Mouse (Mus musculus) limb, embryonic 15.5 days (tissue): ENCODE data around the gene Elp4. TPM values are rescaled to one million over a fixed set of nuclear protein-coding genes. Genes with fewer than 3 reads are reported as not detected.

Source experiments
- ATAC-seq: fragments of 200-750 bp; cut with Nextera tagmentation; 2 replicates; pipeline ENCODE4 v1.8.0; 2017; ENCODE audit warnings: low read depth, moderate TSS enrichment; ENCODE audit not compliant: insufficient number of reproducible peaks, low FRiP score, low TSS enrichment
- H3K27ac ChIP-seq: fragments of 300-500 bp; sonication (generic); 2 replicates; pipeline ENCODE4 v1.5.1; 2015; ENCODE audit warnings: moderate library complexity, mild to moderate bottlenecking, inconsistent platforms
- H3K27me3 ChIP-seq: fragments of 300-500 bp; sonication (generic); 2 replicates; pipeline ENCODE4 v1.6.1; 2015; ENCODE audit warnings: inconsistent platforms
- H3K36me3 ChIP-seq: fragments of 300-500 bp; sonication (generic); 2 replicates; pipeline ENCODE4 v1.6.1; 2015; ENCODE audit warnings: inconsistent platforms
- H3K4me1 ChIP-seq: fragments of 300-500 bp; sonication (generic); 2 replicates; pipeline ENCODE4 v1.6.1; 2015; ENCODE audit warnings: inconsistent platforms
- H3K4me2 ChIP-seq: fragments of 300-500 bp; sonication (generic); 2 replicates; pipeline ENCODE4 v1.6.1; 2015; ENCODE audit warnings: mild to moderate bottlenecking, inconsistent platforms
- H3K4me3 ChIP-seq: fragments of 300-500 bp; sonication (generic); 2 replicates; pipeline ENCODE4 v1.5.1; 2015; ENCODE audit warnings: mild to moderate bottlenecking, inconsistent platforms
- H3K9ac ChIP-seq: fragments of 300-500 bp; sonication (generic); 2 replicates; pipeline ENCODE4 v1.6.1; 2015; ENCODE audit warnings: inconsistent platforms
- H3K9me3 ChIP-seq: fragments of 300-500 bp; sonication (generic); 2 replicates; pipeline ENCODE4 v1.6.1; 2016; ENCODE audit warnings: inconsistent platforms
- WGBS: fragments of 180-500 bp; shearing (Covaris S2); methylation state at CpG from one replicate; pipeline ENCODE4 v1.1.7; 2015; 5-methylcytosine and 5-hydroxymethylcytosine counted together
- polyA plus RNA-seq: library from polyadenylated mRNA; unstranded; fragments of >200 nt; fragmentation: Nextera tagmentation; extraction: Ambion mirVana; gene quantifications from 2 replicates; pipeline ENCODE4 v1.2.1, GENCODE M21; 2015

The Elp4 gene
- polyA plus RNA-seq, 1 experiment from 2014 or later: 30.8 TPM

- Histone ChIP-seq H3K4me2 (no peak overlapping the region), H3K36me3 (no peaks in the 10 kb centered on the region), H3K4me3 (no peak overlapping the region), H3K4me1 (peaks cover 25% of the 10 kb centered on the region), H3K9me3 (no peaks in the 10 kb centered on the region), H3K27me3 (peaks cover 93% of the 10 kb centered on the region), H3K9ac (no peak overlapping the region), H3K27ac (no peak overlapping the region)
- WGBS: 2% methylated on average over 36 of the region's 36 CpGs
- 0 out of 2 replicates have a peak, but pooled peaks have one; percentile 37 for ATAC-seq
Observed at GRCm38 (mm10) chr2:105686363-105687316, 217.7 kb downstream of the Elp4 start.

- 4% methylated on average over 11 of the region's 11 CpGs for WGBS
- no peak for ATAC-seq
- H3K4me1 ChIP-seq: peaks cover 30% of the 10 kb centered on the region
Observed at GRCm38 (mm10) chr2:105685651-105686050, 218.7 kb downstream of the Elp4 start.

GRCm38 (mm10) chr2:105684991-105685650 lies 219.2 kb downstream of the Elp4 start:
- no peak overlapping the region for H3K27ac ChIP-seq
- no peak overlapping the region for H3K4me2 ChIP-seq
- H3K9ac ChIP-seq: no peak overlapping the region
- H3K4me1 ChIP-seq: peaks cover 30% of the 10 kb centered on the region
- no peaks in the 10 kb centered on the region for H3K36me3 ChIP-seq
- ATAC-seq: no peak
- no peaks in the 10 kb centered on the region for H3K9me3 ChIP-seq
- no peak overlapping the region for H3K4me3 ChIP-seq
- 2% methylated on average over 11 of the region's 11 CpGs for WGBS
- H3K27me3 ChIP-seq: peaks cover 95% of the 10 kb centered on the region

More at GRCm38 (mm10) chr2:105685651-105686050, 218.7 kb downstream of the Elp4 start:
- Histone ChIP-seq H3K4me2 (no peak overlapping the region), H3K27ac (no peak overlapping the region), H3K36me3 (no peaks in the 10 kb centered on the region), H3K27me3 (peaks cover 95% of the 10 kb centered on the region), H3K4me3 (no peak overlapping the region), H3K9ac (no peak overlapping the region), H3K9me3 (no peaks in the 10 kb centered on the region)

- no peak for ATAC-seq
- Histone ChIP-seq H3K9me3 (no peaks in the 10 kb centered on the region), H3K27ac (no peak overlapping the region), H3K36me3 (no peaks in the 10 kb centered on the region), H3K4me1 (peaks cover 25% of the 10 kb centered on the region), H3K9ac (no peak overlapping the region), H3K4me3 (no peak overlapping the region), H3K27me3 (peaks cover 95% of the 10 kb centered on the region), H3K4me2 (no peak overlapping the region)
- 2% methylated on average over 22 of the region's 22 CpGs for WGBS
Observed at GRCm38 (mm10) chr2:105683771-105684410, 220.5 kb downstream of the Elp4 start.

- Histone ChIP-seq H3K9me3 (no peaks in the 10 kb centered on the region), H3K4me1 (peaks cover 14% of the 10 kb centered on the region), H3K27me3 (peaks cover 94% of the 10 kb centered on the region), H3K9ac (no peak overlapping the region), H3K4me2 (no peak overlapping the region), H3K27ac (no peak overlapping the region), H3K36me3 (no peaks in the 10 kb centered on the region), H3K4me3 (no peak overlapping the region)
- WGBS: 2% methylated on average over 21 of the region's 21 CpGs
- no peak for ATAC-seq
Observed at GRCm38 (mm10) chr2:105682634-105683351, 221.6 kb downstream of the Elp4 start.

GRCm38 (mm10) chr2:105682011-105682501 lies 222.3 kb downstream of the Elp4 start:
- no peak overlapping the region for H3K9ac ChIP-seq
- no peak overlapping the region for H3K27ac ChIP-seq
- peaks cover 94% of the 10 kb centered on the region for H3K27me3 ChIP-seq
- H3K4me3 ChIP-seq: no peak overlapping the region
- no peaks in the 10 kb centered on the region for H3K9me3 ChIP-seq
- no peaks in the 10 kb centered on the region for H3K36me3 ChIP-seq
- 2% methylated on average over 23 of the region's 23 CpGs for WGBS
- peaks cover 10% of the 10 kb centered on the region for H3K4me1 ChIP-seq
- no peak overlapping the region for H3K4me2 ChIP-seq
- no peak for ATAC-seq

GRCm38 (mm10) chr2:105680999-105681710 lies 223.2 kb downstream of the Elp4 start:
- peaks cover 17% of the 10 kb centered on the region for H3K4me1 ChIP-seq
- no peak overlapping the region for H3K9ac ChIP-seq
- H3K27me3 ChIP-seq: peaks cover 94% of the 10 kb centered on the region
- no peak overlapping the region for H3K4me2 ChIP-seq
- no peak overlapping the region for H3K27ac ChIP-seq
- H3K4me3 ChIP-seq: no peak overlapping the region
- no peaks in the 10 kb centered on the region for H3K9me3 ChIP-seq
- H3K36me3 ChIP-seq: no peaks in the 10 kb centered on the region
- no peak for ATAC-seq
- WGBS: 8% methylated on average over 30 of the region's 30 CpGs

- Histone ChIP-seq H3K4me2 (no peak overlapping the region), H3K4me3 (no peak overlapping the region), H3K27me3 (peaks cover 94% of the 10 kb centered on the region), H3K9me3 (no peaks in the 10 kb centered on the region), H3K27ac (no peak overlapping the region), H3K36me3 (no peaks in the 10 kb centered on the region), H3K4me1 (peaks cover 24% of the 10 kb centered on the region), H3K9ac (no peak overlapping the region)
- WGBS: 2% methylated on average over 21 of the region's 24 CpGs
- ATAC-seq: no peak
Observed at GRCm38 (mm10) chr2:105680146-105680998, 224.0 kb downstream of the Elp4 start.

- Histone ChIP-seq H3K9me3 (no peaks in the 10 kb centered on the region), H3K4me2 (no peak overlapping the region), H3K9ac (no peak overlapping the region), H3K4me3 (no peak overlapping the region), H3K27me3 (peaks cover 96% of the 10 kb centered on the region), H3K4me1 (peaks cover 34% of the 10 kb centered on the region), H3K36me3 (no peaks in the 10 kb centered on the region), H3K27ac (no peak overlapping the region)
- 11% methylated on average over 2 of the region's 2 CpGs for WGBS
- ATAC-seq: no peak
Observed at GRCm38 (mm10) chr2:105679331-105679730, 225.0 kb downstream of the Elp4 start.

- H3K4me3 ChIP-seq: no peak overlapping the region
- ATAC-seq: no peak
- H3K4me1 ChIP-seq: peaks cover 38% of the 10 kb centered on the region
- H3K9ac ChIP-seq: no peak overlapping the region
- no peak overlapping the region for H3K27ac ChIP-seq
- no peaks in the 10 kb centered on the region for H3K9me3 ChIP-seq
- WGBS: 2% methylated on average over 7 of the region's 7 CpGs
- H3K4me2 ChIP-seq: no peak overlapping the region
- no peaks in the 10 kb centered on the region for H3K36me3 ChIP-seq
- H3K27me3 ChIP-seq: peaks cover 96% of the 10 kb centered on the region
Observed at GRCm38 (mm10) chr2:105678880-105679321, 225.5 kb downstream of the Elp4 start.
